Mouse (Mus musculus) T-helper 17 cell (primary cell): ENCODE measurements around the gene Mansc4.

Experiments used
- in situ Hi-C, 2 experiments: fragments of 300-600 bp; cut with MboI, MseI; formaldehyde crosslinking; loops; 1 replicate in 1 of 2; 2 replicates in 1 of 2; pipeline ENCODE4 v1.15.1; 2025; ENCODE audit warnings: high pct_unique_total_duplicates in 2 of 2

The Mansc4 gene

DNA sequence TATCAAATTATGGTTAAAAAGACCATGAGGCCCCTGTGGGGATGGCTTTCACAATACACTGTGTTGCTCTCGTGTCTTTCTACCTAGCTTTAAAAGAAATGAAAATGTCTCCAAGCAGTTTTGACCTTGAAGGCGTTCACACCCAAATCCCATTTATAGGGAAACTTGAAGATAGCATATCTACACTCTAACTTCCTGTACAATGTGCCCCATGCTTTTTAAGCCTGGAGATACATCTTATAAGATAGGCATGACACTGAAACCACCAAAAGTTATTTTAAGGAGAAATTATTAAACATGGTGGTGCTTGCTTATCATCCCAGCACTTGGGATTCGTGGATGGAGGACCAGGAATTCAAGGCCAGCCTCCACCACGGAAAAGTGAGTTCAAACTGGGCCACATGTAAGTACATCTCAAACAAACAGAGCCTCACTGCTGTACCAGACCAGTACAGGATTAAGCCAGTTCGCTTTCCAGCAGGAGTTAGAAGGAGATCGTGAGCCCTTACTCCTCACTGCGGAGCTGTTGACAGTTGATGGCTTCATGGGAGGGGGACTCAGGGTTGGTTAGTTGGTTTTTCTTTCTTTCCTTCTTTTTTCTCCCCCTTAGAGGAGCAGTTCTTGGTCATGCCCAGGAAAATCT lies 1.3 kb downstream of the Mansc4 start:
- in situ Hi-C loops: no loop called here

- in situ Hi-C loops: no loop called here
These were observed 6.9 kb downstream of the Mansc4 start for GRCm38 (mm10) chr6:147079919-147080318.

- in situ Hi-C loops: no loop called here
These were observed 10.0 kb downstream of the Mansc4 start for GRCm38 (mm10) chr6:147076878-147077277.

GRCm38 (mm10) chr6:147075808-147076387 lies 10.9 kb downstream of the Mansc4 start:
- in situ Hi-C loops: no loop called here

- in situ Hi-C loops: loop anchor here in 1 of 2 experiments (10.0 to 25.0 kb wide), 2 partner anchors 860 to 1303 kb away; no protein-coding TSS in a partner anchor
These were observed 21.9 kb downstream of the Mansc4 start for GRCm38 (mm10) chr6:147064944-147065261.

DNA sequence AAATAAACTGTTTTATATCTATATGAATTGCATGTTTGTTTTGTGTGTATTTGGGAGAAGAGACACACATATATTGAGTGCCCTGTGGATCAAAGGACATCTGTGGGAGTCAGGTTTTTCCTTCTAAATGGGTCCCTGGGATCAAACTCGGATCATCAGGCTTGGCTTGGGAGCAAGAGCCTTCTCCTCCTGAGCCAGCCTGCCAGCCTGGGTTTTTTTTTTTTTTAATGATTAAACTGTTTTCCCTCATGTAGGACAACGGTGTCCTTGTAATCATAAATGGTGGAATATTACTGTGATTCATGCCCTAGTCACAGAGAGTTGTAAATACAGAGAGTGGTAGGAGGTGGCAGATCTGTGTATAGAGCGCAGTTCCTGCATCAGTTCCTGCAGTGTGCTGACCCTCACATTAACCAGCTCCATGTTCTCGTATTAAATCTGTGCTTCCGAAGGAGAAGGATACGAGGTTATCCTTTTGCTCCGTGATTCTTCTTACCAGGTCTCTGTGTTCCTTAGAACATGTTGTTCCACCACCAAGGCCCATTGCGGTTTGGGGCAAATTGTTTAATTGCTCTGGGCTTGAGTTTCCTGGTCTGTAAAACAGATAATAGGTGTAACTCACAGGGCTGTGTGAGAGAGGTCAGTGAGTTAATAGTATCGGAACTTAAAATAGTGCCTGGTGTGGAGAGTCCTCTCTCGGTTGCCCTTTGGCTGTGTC lies 22.4 kb downstream of the Mansc4 start:
- in situ Hi-C loops: loop anchor here in 1 of 2 experiments (10.0 to 25.0 kb wide), 2 partner anchors 860 to 1302 kb away; no protein-coding TSS in a partner anchor

DNA sequence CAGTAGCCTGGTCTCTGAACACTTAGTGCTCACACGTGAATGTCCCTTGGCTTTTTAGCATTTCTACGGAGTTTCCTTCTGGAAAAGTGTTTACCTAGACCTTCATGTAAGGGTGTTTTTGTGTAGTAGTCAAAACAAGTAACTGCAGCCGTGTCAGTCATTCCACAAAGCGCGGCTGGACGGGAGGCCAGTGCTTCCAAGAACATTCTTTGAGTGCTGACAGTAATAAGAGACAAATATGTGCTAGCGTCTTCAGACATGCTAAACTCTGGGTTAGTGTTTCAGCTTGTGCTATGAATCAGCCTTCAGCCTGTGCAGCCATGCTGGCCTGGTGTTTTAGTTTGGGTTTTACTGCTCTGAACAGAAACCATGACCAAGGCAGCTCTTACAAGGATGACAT lies 24.1 kb downstream of the Mansc4 start:
- in situ Hi-C loops: loop anchor here in 1 of 2 experiments (10.0 to 25.0 kb wide), 2 partner anchors 862 to 1300 kb away; no protein-coding TSS in a partner anchor

- in situ Hi-C loops: loop anchor here in 1 of 2 experiments (10.0 to 25.0 kb wide), 2 partner anchors 863 to 1300 kb away; no protein-coding TSS in a partner anchor
These were observed 24.8 kb downstream of the Mansc4 start for GRCm38 (mm10) chr6:147062034-147062433.

GRCm38 (mm10) chr6:147061630-147062029 lies 25.2 kb downstream of the Mansc4 start:
- in situ Hi-C loops: loop anchor here in 1 of 2 experiments (10.0 to 25.0 kb wide), 2 partner anchors 863 to 1299 kb away; no protein-coding TSS in a partner anchor

- in situ Hi-C loops: loop anchor here in 1 of 2 experiments (25.0 kb wide), 1 partner anchor 1297 kb away; no protein-coding TSS in a partner anchor
These were observed 27.5 kb downstream of the Mansc4 start for GRCm38 (mm10) chr6:147059326-147059725.

DNA sequence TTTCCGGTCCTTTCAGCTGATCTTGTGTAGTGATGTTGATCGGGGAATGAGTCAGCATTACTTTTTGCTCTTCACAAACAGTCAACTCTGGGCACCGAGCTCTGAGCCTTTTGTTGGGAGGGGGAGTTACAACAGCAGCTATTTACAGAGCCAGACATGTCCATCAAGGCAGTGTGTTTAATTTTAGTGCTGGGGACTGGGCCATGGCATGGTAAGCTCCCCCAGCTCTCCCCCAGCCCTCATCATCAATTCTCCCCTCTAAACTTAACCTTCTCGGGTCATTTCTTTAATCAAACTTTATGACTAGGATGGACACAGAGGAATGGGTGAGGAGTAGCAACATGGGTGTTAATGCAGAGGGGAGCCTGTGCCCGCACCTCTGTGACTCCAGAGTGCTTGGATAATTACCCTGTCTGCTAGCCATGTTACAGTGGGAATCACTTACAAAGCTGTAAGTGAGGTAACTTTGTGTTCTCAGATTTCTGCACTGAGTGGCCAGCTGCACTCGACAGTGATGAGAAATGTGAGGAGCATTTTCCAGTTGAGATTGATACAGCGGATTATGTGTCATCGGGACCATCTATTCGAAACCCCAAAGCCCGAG lies 31.4 kb downstream of the Mansc4 start:
- in situ Hi-C loops: loop anchor here in 1 of 2 experiments (25.0 kb wide), 1 partner anchor 1293 kb away; no protein-coding TSS in a partner anchor

- in situ Hi-C loops: loop anchor here in 1 of 2 experiments (25.0 kb wide), 1 partner anchor 1292 kb away; no protein-coding TSS in a partner anchor
These were observed 32.8 kb downstream of the Mansc4 start for GRCm38 (mm10) chr6:147053785-147054646.

- in situ Hi-C loops: loop anchor here in 1 of 2 experiments (25.0 kb wide), 1 partner anchor 1290 kb away; no protein-coding TSS in a partner anchor
These were observed 34.4 kb downstream of the Mansc4 start for GRCm38 (mm10) chr6:147052440-147052839.

DNA sequence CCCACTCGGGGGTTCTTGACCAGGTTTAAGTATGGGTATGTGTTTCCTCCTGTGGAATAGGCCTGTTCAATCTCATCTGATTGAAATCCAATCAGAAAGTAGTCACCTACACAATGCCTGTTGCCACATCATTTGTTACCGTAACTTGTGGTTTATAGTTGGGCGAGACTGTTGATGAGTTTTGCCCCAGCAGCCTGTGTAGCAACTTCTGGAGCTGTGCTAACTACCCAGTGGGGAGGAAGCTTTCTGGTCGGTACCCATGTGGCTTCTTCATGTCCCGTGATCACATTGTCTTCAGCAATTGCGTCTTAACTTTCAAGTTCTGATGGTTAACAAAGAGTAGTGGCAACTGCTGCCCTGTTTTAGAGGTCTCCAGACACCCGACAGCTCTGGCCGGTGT lies 35.2 kb downstream of the Mansc4 start:
- in situ Hi-C loops: loop anchor here in 1 of 2 experiments (25.0 kb wide), 1 partner anchor 1289 kb away; no protein-coding TSS in a partner anchor

DNA sequence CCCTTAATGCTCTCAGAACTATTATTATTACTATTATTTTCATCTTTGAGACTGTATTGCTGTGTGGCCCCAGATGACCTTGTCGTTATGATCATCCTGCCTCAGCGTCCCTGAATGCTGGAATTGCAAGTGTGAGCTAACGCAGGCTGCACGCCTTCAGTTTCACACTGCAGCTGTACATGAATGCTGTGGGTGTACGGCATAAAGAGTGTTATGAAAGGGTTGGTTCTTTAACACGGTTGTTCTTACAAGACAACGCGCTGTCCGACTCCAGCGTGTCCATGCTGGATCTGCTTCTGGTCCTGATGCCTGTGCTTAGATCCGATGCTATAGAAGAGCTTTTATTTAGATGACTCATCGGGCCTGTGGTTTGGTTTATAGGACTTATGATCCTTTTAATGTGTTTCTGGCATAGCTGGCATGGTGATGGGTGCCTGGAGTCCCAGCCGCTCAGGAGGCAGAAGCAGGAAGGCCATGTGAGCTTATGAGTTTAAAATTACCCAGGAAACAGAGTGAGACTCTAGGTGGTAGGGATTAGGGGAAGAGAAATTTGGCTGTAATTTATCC lies 37.5 kb downstream of the Mansc4 start:
- in situ Hi-C loops: no loop called here

DNA sequence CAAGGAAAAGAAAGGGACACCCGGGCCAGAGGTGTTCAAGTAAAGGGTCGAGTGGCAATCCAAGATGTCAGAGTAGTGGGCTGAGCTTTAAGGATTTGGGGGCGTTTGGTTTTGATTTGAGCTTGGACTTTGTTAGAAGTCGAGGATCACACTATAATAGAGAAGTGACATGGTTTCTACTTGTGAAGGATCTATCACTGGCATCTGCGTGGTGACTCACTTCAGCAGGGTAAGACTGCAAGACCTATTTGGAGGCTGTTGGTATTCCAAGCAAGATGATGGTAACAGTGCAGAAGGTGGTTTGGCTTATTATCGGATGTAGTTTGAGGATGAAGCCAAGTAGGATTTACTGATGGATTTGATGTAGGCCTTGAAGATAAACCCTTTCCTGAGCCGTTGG lies 43.2 kb downstream of the Mansc4 start:
- in situ Hi-C loops: loop anchor here in 1 of 2 experiments (5.0 kb wide), 1 partner anchor 74 kb away; no protein-coding TSS in a partner anchor

- in situ Hi-C loops: loop anchor here in 1 of 2 experiments (5.0 kb wide), 1 partner anchor 75 kb away; no protein-coding TSS in a partner anchor
These were observed 44.2 kb downstream of the Mansc4 start, which contains the start of gene Mrps35 for GRCm38 (mm10) chr6:147042291-147043290. Gene Mrps35, plus strand, starts transcription at chr6:147042764.

- in situ Hi-C loops: no loop called here
These were observed 54.4 kb downstream of the Mansc4 start, which contains the start of gene Rep15 for GRCm38 (mm10) chr6:147032303-147032925. Gene Rep15, plus strand, starts transcription at chr6:147032584.
